Mouse (Mus musculus): ENCODE data around the gene Dus4l.

GRCm38 (mm10) chr12:31634343-31635239, 20.0 kb downstream of the Dus4l start, which contains the start of gene Bcap29:
- TF ChIP-seq CTCF (IDR thresholded peaks at IDR 0.05; ENCODE audit: low read depth) (no peak), EP300 (IDR thresholded peaks at IDR 0.05; ENCODE audit: low read depth) (no peak)
